Mouse (Mus musculus): ENCODE data around the gene Usp3.

DNA sequence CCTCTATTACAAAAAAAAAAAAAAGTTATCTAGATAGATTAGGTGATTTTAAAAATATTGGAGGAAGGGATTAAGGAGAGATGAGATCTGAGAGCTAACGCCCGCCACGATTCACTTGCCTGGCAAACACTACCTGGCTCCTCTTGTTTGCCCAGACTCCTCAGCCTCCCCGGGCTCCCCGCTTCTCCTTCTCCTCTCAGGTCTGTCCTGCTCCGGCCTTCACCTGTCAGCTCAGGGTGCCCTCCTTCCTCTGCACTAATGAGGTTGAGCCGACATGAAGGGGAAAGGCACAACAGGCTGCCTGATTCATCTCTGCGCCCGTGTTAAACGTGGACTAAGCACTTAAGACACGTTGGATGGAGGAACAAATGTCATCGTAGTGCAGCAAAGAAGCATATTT lies 13.9 kb upstream of the Usp3 start:
- TF ChIP-seq CTCF (IDR thresholded peaks at IDR 0.05; ENCODE audit: control insufficient read depth, insufficient read depth, insufficient replicate concordance, low read depth, low read length) = no peak
- TF ChIP-seq POLR2A (IDR thresholded peaks at IDR 0.05; ENCODE audit: control insufficient read depth, low read depth, low read length) = no peak
